Mouse (Mus musculus): ENCODE measurements around the gene Esp16.
"Not testable (repeated sequence)": the region's sequence is repeated elsewhere in the genome, so short reads cannot be mapped to it uniquely, and the experiment has no call there.

The Esp16 gene

GRCm38 (mm10) chr17:39535842-39536241 is at the start of gene Esp16:
Gene Esp16 (plus strand): TSS chr17:39536142.
- not testable (repeated sequence) for DNase-seq

GRCm38 (mm10) chr17:39498043-39498442 is 37.9 kb upstream of the Esp16 start:
- not testable (repeated sequence) for DNase-seq
